Mouse (Mus musculus) WW6 (cell line): ENCODE results near the gene Mcm10.

Source experiments
- DNase-seq: peaks from one replicate; pipeline ENCODE4 v3.0.0-alpha.2; 2013; ENCODE audit warnings: low read depth, low spot score

Gene Mcm10

DNA sequence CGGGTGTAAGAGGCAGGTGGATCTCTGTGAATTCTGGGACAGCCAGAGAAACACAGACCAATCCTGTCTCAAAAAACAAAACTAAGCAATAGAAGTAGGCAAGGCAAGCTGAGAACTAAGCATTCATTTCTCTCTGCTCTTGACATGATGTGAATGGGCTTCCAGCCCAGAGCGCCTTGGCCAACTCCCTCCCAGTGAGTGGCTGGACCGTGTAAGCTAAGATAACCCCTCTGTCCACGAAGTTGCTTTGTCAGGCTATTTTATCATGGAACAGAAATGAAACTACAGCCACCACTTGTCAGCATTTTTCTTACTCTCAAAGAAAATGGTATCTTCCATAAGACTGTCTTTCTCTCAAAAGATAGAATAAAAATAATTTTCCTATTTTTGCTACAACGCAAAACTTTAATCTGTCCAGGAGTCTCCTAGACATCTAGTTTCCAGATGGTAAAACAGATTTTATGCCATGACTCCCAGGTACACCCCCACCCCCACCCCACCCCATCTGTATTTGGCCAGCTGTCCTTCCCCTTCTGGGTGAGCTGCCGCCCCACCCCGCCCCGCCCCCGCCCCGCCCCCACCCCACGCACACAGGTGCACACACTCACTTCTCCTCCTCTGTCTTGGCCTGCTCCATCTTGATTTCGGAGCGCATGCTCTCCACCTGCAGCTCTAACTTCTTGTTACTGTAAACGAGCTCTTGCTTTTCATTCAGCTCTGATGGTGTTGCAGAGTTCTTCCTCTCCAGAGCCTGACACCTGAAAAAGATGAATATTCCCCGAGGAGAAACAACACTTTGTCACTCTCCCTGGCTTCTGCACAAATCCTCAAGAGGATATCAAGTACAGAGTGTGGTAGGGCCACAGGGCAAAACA, 21.2 kb upstream of the Mcm10 start:
- no peak for DNase-seq

DNA sequence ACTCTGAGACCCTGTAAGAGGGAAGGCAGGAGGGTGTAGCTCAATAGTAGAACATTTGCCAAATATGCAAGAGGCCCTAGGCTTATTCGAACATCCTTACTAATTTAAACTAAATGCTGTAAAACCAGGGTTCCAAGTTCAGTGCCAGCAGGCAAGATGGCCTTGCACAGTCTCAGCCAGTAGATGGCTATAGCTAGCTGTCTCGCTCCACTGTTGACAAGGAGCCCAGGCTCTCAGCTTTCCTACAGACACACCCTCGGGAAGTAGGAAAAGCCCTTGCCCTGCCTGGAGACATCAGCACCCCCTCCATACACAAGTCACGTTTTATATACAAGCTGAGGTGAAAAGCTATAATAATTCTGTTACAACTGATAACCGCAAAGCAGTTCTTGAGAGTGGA, 20.1 kb upstream of the Mcm10 start:
- DNase-seq, result no peak

DNA sequence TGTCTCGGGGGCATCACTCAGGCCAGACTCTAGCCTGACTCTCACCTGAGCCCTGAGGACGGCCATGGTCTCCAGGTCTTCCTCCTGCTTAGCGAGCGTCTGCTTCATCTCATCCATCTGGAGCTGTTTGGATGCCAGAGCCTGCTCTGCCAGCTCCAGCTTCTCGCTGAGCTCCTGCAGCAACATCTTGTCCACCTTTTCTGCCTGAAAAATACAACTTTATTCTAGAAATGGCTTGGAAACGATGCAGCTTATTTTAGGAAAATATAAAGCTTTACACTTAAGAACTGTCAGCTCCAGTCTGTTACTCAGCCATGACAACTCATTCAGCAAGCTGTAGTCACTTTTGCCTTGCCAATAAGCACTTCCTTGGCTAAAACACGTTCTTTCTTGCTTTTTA, 18.6 kb upstream of the Mcm10 start:
- no peak for DNase-seq

DNA sequence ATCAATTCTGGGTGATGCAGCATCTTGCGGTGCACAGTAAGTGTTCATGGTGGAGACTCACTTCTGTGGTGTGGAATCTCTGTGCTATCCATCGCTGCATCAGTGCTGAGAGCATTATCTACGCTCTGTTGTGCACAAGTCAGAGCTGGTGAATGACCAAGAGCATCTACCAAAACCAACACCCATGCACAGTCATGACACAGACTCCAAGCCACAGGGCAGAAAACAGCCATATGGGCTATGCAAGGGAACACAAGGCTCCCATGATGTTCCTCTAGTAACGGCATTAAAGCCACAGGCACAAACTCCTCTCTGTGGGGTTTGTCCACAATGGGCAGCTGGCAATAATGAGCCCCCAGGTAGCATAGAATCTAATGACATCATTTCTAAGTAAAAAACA, 17.2 kb upstream of the Mcm10 start:
- no peak for DNase-seq

DNA sequence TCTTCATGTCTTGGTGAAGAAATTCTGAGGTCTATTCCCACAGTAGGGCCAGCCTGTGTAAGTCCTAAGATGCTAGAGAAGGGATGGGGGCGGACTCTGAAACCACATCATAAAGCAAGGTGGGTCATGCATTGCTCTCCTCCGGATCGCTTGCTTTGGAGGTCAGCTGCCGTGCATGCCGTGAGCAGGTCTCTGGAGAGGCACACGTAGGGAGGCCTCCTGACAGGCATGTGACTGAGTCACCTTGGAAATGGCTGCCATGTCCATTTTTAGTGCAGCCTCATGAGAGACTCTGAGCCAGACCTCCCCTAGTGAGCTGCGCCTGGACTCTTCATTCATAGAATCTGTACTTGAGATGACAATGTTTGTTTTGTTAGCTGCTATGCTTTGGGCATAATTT, 15.5 kb upstream of the Mcm10 start:
- DNase-seq, result no peak

DNA sequence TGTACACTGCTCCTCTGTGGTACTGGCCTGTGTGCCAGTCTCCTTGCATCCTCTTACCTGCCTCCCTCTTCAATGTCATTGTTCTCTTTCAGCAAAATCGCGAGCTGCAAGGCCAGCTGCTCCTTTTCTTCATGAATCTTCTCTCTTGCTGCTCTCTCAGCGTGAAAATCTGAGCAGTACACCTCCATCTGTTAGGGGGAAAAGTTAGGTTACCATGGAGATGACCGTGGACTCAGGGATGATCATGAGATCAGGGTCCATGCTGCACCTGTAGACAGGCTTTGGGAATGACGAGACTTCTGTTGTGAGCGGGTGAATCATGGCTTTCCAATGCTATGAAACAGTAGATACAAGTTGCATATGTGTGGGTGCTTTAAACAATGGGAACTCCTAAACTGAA, 14.5 kb upstream of the Mcm10 start:
- DNase-seq, result no peak

DNA sequence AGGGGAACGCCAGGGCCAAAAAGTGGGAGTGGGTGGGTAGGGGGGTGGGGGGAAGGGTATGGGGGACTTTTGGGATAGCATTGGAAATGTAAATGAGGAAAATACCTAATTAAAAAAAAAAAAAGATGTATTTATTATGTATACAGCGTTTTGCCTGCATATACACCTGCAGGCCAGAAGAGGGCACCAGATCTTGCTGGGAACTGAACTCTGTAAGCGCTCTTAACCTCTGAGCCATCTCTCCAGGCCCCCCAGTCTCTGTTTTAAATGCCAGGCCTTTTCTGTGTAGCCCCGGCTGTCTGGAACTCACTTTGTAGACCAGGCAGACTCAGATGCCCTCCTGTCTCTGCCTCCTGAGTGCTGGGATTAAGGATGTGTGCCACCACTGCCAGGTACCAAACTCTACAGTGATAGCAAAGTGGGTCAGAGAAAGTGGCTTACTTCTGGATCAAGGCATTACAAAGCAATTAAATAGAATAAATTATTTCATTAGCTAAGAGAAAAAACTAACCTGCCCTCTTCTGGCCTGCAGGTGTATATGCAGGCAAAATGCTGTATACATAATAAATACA, 12.7 kb upstream of the Mcm10 start:
- no peak for DNase-seq

DNA sequence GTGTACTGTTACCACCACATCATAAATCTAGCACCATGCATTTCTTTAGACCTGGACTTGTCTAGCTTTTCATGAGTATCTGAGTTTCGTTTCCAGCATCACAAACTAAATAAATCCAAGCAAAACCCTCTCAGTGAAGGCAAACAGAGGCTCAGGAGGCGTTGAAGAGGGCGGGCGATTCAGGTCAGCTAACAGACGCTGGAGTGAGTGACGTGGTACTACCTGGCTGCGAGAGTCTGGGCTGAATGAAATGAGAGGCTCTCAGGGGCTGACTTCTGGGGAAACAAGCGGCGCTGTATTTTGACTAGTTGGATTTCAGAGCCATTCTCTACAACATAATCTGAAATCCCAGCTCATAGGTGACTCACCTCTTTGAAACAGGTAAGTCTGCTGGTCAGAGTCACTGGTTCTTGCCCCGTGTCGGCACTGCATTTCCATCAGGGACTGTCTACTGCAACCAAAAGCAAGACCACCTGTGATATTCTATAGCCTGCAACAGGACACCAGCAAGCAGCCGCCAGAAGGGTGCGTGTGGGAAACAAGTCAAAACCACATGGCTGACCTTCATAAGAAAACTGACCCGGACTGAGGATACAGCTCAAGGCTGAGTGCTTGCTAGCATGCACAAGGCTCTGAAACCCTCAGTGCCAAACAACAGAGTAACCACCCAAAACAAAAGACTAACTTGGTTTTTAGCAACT, 11.3 kb upstream of the Mcm10 start:
- DNase-seq, result no peak

DNA sequence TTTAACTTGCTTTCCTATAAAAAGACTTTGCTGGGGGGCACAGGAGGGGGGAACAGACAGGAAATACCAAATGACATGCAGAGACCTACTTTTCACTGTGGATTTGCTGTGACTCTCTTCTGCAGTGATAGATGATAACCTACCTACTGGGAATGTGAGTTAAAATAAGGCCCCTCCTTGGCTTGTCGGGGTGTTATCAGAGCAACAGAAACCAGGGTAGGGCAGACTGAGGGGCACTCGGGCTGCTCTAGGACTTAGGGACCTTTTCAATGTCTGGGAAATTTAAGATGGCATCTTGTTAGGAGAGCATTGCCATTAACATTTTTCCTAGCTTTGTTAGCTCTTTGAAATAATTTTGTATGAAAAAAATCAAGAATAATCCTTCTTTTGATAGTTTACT, 10.7 kb upstream of the Mcm10 start:
- no peak for DNase-seq

DNA sequence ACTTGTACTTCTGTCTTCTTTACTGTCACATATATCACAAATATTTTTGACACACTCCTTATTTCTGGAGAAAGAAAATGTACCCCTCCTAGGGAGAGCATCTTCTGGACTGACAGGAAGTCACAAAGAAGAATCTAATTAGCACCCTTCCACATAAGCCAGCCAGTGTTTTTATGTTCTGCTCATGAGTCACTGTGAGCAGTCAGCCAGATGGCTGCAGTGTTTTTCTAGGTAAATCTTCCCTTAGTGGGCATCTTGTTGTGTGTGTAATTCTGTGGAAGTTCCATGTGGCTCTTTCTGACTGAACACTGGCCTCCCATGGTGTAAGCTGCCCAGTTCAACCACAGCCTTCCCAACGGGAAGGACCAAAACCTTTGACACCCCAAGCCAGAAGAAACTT, 7.1 kb upstream of the Mcm10 start:
- no peak for DNase-seq

DNA sequence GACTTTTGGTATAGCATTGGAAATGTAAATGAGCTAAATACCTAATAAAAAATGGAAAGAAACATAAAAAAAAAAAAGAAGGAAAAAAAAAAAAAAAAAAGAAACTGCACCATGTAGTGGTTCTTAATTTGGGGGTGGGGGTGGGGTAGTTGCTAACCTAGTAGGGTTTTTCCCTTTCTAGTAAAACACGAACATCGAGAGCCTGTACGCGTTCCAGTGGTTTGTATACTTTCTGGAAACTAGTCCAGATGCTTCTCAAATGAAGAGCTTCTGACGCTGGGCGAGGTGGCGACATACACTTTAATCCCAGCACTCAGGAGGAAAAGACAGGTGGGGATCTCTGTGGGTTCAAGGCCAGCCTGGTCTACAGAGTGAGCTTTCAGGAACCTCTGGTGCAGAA, 4.3 kb upstream of the Mcm10 start:
- no peak for DNase-seq

DNA sequence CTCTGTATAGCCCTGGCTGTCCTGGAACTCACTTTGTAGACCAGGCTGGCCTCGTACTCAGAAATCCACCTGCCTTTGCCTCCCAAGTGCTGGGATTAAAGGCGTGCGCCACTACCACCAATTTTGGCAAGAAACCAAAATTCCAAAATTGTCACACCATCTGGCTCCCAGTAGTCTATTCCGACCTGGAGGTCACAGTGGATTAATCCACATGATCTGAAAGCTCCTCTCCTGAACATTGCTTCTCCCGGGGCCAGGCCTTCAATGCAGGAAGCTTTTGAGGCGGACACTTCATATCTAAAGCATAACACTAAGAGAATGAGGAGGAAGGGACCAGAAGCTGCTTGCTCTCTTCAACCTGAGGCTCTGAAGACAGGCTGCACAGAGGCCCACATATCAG, 2.9 kb upstream of the Mcm10 start:
- no peak for DNase-seq

DNA sequence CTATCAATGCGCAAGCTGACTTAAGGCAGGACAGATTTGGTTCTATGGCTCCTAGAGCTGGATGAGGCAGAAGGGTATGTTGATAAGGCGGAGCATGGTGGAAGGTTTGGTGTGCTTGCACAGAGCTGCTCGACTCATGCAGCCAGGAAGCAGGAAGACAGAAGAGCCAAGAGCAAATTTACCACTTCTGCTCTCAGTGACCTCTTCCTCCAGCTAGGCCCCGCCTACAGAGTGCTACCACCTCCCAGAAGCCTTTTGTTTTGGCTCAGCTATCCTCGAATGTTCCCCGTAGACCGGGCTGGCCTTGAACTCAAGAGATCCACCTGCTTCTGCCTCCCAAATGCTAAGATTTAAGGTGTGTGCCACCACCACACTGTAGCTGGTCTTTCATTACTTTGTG, 2.0 kb upstream of the Mcm10 start:
- DNase-seq, result peak; percentile 22

DNA sequence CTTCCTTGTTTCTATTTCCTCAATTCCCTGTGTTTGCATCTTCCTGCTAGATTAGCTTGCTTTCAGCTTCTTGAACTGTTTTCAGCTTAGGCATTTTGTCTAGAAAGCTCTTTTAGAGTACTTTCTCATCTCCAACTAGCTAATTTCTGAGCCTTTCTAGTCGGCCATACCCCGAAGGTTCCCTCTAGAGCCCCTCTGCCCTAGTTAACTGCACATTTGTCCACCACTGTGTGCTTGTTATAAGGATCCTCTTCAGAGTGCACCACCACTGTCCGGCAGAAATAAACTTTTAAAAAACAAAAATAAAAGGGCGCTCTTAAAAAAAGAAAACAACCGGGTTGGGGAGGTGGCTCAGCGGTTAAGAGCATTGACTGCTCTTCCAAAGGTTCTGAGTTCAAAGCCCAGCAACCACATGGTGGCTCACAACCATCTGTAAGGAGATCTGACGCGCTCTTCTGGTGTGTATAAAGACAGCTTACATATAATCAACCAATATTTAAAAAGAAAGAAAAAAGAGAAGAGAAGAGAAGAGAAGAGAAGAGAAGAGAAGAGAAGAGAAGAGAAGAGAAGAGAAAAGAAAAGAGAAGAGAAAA, 597 bp downstream of the Mcm10 start:
- DNase-seq, result no peak

DNA sequence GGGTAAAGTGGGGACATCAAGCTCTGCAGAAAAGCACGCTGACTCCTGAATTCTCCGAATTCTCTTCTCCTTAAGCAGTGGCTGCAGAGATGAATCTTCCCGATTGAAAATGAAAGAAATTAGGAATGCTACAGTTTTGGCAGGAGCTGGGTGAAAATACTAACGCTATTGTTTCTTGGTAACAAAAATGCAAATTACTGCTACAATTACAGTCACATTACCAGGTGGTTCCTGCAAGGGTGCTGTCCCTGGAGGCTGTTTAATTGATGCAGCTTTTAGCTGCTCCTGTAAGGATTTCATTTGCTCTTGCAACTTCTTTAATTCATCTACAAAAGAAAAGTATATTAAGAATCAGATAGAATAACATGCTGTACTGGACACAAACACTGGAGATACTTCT, 5.5 kb downstream of the Mcm10 start:
- no peak for DNase-seq

DNA sequence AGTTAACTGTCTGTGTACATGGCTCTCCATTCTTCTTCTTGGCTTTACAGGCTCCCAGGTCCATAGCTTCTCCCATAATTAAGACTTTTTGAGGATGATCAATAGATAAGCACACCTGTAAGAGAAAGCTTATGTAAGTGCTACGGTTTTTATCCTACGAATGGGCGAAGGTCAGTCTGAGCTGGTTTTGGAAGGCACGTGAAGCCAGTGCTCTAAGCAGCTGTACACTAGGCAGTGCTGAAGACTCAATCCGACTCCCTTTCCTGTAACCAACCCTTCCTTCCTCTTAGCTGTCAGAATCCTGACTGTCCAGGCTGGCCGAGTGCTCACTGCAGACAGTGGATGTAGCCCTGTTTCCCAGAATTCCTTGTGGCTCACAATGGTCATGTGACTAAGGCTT, 11.3 kb downstream of the Mcm10 start:
- no peak for DNase-seq

DNA sequence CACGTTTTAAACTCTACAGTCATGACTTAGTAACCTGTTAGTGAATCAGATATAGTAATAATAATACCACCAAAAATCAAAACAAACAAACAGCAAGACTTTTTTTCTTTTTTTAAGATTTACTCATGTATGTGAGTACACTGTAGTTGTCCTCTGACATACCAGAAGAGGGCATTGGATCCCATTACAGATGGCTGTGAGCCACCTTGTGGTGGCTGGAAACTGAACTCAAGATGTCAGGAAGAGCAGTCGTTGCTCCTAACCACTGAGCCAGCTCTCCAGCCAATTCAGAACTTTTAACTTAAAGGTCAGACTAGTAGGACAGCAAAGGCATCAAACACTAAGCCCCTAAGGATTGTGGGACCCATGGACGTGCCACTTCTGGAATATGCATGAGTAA, 13.7 kb downstream of the Mcm10 start:
- no peak for DNase-seq

DNA sequence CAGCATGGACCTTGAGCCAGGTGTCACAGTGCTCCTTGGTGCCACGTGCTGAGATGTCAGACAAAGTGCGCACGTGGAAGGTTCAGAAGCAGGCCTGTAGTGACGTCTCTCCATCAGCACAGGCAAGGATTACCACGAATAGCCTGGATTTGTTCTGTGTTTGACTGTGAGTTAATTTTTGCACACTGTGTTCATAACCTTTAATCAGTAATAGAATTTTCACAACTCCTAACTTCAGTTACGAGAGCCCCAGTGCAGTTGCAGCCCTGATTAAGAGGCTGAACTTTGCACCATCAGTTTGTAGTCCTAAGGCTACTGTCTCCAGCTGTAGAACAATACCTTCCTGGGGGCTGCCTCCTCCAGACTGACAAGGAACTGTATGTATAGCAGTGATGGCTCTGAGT, 16.2 kb downstream of the Mcm10 start:
- DNase-seq, result no peak

DNA sequence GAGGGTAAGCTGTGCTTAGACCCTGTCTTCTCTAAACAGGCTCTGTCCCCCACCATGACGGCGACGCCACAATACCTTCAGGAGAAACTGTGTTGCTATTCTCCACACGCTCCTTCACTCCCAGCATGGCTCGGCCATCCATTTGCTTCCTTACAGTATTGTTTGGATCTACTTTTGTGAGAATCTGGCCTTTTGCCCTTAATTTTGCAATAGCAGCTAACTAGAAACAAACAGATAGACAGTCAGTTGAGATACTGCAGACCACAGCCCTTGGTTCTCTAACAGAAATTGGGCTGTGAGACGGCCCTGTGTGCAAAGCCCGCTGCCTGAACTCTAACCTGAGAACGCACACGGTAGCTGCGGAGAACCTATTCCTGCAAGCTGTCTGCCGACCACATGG, 16.9 kb downstream of the Mcm10 start:
- no peak for DNase-seq

DNA sequence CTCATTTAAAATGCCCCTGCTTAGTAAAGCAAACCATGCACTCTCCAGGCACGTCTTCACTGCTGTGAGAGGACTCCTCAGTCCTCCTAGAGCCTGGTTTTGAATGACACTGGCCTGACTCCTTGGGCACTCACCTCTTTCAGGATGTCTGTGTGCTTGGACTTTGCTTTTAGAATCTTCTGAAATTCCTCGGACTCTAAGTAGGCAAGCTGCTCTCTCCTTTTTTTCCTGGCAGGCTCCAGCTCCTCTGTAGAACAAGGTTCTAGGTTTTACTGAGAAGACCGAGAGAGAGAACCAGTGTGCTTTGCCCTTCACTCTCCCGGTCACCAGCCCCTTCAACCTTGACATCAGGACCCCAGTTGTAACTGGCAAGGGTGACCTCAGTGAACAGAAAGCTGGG, 18.2 kb downstream of the Mcm10 start:
- DNase-seq, result no peak

DNA sequence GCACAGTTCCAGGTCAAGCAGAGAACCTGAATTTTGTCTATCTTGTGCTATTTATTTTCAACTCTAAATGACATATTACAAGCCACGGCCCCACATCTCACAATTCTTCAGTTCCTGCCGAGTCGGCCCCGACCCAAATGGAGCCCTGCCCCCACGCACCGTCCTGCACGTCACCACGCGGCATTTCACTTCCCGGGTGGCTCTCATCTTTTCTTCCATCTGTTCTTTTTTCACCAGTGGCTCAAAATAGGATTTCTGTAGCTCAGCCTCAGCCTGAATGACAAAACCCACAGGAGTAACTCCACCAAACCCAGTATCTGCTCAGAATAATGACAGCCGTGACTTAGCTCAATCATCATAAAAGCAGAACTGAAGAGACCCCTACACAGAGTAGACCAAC, 19.0 kb downstream of the Mcm10 start:
- DNase-seq, result no peak

DNA sequence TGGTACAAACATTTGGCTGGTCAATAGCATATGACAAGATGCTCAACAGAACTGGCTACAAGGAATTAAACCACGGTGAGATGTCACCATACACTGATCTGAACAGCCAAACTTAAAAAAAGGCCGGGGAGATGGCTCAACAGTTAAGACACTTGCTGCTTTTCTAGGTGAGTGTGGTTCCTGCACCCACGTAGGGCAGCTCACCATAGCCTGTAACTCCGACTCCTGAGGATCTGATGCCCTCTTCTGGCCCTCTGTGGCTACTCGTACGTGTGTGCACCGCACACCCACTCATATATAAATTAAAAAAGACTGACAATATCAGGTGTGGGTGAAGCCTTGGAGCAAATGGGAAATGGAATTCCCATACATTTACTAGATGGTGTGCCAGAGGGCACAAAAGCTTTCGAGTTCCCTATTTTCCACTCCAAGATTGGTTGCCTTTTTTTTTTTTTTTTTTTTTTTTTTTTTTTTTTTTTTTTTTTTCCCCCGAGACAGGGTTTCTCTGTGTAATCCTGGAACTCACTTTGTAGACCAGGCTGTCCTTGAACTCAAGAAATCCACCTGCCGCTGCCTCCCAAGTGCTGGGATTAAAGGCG, 23.7 kb downstream of the Mcm10 start:
- DNase-seq, result no peak
